Mouse (Mus musculus): ENCODE results near the gene Ugt1a1.

GRCm38 (mm10) chr1:88254793-88255465 lies 43.2 kb downstream of the Ugt1a1 start:
- no peak for TF ChIP-seq CTCF (IDR thresholded peaks at IDR 0.05; ENCODE audit: borderline replicate concordance, control insufficient read depth, extremely low read depth, insufficient read depth, low read length, poor library complexity)
- TF ChIP-seq POLR2A (IDR thresholded peaks at IDR 0.05; ENCODE audit: control insufficient read depth, extremely low read depth, insufficient read depth, low read length, poor library complexity): no peak
